Mouse (Mus musculus) megakaryocyte, embryonic 14.5 days (primary cell): ENCODE measurements around the gene Bag6.

Source experiments
- FLI1 ChIP-seq: IDR thresholded peaks from 2 replicates; pipeline ENCODE4 v1.6.1; 2012; ENCODE audit warnings: low read length, inconsistent platforms, mixed read lengths
- GATA1 ChIP-seq: IDR thresholded peaks from 3 replicates; pipeline ENCODE4 v1.6.1; 2012; ENCODE audit warnings: mixed read lengths, low read length, inconsistent platforms, borderline replicate concordance

DNA sequence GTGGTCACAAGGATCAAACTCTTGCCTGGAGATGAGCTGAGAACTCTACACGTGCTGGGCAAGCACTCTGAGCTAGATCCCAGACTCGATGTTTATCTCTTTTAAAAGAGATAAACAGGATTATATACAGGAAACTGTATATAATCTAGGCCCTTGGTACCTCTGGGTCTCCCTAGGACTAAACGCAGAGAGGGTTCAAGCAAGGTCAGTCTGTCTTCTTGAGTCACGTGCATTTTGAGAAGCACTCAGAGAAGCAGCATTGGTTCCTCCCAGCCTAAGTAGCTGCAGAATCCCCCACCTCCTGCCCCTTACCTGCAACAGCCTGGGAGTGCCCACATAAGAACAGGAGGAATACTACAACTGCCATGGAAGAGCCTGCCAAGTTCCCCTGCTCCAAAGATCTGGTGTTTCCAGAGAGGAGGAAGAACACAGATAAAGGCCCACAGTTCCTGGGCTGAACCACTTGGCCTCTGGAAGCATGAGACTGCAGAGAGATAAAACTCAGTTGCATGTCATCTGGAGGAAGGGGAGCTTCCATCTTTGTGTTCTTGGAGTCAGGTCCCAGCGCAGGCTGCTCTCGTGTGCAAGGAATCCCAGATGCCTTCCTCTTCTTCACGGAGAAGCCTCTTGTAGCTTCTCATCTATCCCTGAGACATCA is 49.6 kb upstream of the Bag6 start, which contains the start of gene Ly6g6f:
- TF ChIP-seq GATA1 (0 out of 3 replicates have a peak, but pooled peaks have one; percentile 10), FLI1 (no peak)
